Mouse (Mus musculus): ENCODE data around the gene Gm9508.

GRCm38 (mm10) chr10:77677562-77677961 lies 19.5 kb downstream of the Gm9508 start:
- no peak for TF ChIP-seq EP300 (optimal IDR thresholded peaks at IDR 0.05)
- no peak for TF ChIP-seq CTCF (IDR thresholded peaks at IDR 0.05; ENCODE audit: low read depth)
